Mouse (Mus musculus) stomach, embryonic 14.5 days (tissue): ENCODE data around the gene Padi4. TPM values are rescaled to one million over a fixed set of nuclear protein-coding genes. Genes with fewer than 3 reads are reported as not detected.

ENCODE experiments used
- ATAC-seq: fragments of 200-750 bp; cut with Nextera tagmentation; 2 replicates; pipeline ENCODE4 v1.8.0; 2017; ENCODE audit warnings: low read depth, moderate TSS enrichment; ENCODE audit not compliant: insufficient number of reproducible peaks, insufficient read depth, low FRiP score
- H3K27ac ChIP-seq: fragments of 300-500 bp; sonication (generic); 2 replicates; pipeline ENCODE4 v1.5.1; 2014; ENCODE audit warnings: mild to moderate bottlenecking, low read length, moderate library complexity, mixed read lengths
- H3K27me3 ChIP-seq: fragments of 300-500 bp; sonication (generic); 2 replicates; pipeline ENCODE4 v1.6.1; 2014; ENCODE audit warnings: low read length, control low read depth, mixed read lengths; ENCODE audit not compliant: control insufficient read depth, insufficient read depth
- H3K36me3 ChIP-seq: fragments of 300-500 bp; sonication (generic); 2 replicates; pipeline ENCODE4 v1.6.1; 2014; ENCODE audit warnings: mild to moderate bottlenecking, control low read depth, low read length, moderate library complexity, mixed read lengths; ENCODE audit not compliant: control insufficient read depth, insufficient read depth
- H3K4me1 ChIP-seq: fragments of 300-500 bp; sonication (generic); 2 replicates; pipeline ENCODE4 v1.6.1; 2014; ENCODE audit warnings: low read length, control low read depth, mixed read lengths; ENCODE audit not compliant: control insufficient read depth, insufficient read depth
- H3K4me2 ChIP-seq: fragments of 300-500 bp; sonication (generic); replicated peaks from 2 replicates; pipeline ENCODE4 v1.6.1; 2014; ENCODE audit warnings: low read depth, low read length, control low read depth
- H3K4me3 ChIP-seq: fragments of 300-500 bp; sonication (generic); 2 replicates; pipeline ENCODE4 v1.5.1; 2014; ENCODE audit warnings: low read depth, low read length, control low read depth
- H3K9ac ChIP-seq: fragments of 300-500 bp; sonication (generic); replicated peaks from 2 replicates; pipeline ENCODE4 v1.6.1; 2014; ENCODE audit warnings: low read depth, mild to moderate bottlenecking, control low read depth, low read length, moderate library complexity, mixed read lengths
- H3K9me3 ChIP-seq: fragments of 300-500 bp; sonication (generic); 2 replicates; pipeline ENCODE4 v1.6.1; 2016; ENCODE audit warnings: low read depth, low read length, control low read depth; ENCODE audit not compliant: control insufficient read depth
- WGBS: fragments of 180-500 bp; shearing (Covaris S2); extraction: QIAGEN DNeasy Blood & Tissue Kit; methylation state at CpG from one replicate; pipeline ENCODE4 v1.1.7; 2014; 5-methylcytosine and 5-hydroxymethylcytosine counted together
- polyA plus RNA-seq: library from polyadenylated mRNA; unstranded; fragments of >200 nt; fragmentation: Nextera tagmentation; extraction: Ambion mirVana; gene quantifications from 2 replicates; pipeline ENCODE4 v1.2.1, GENCODE M21; 2014

Gene Padi4
- polyA plus RNA-seq, 1 experiment from 2014 or later: 1.7 TPM

- Histone ChIP-seq H3K4me2 (no peak overlapping the region), H3K27me3 (no peaks in the 10 kb centered on the region), H3K9ac (no peak overlapping the region), H3K4me1 (no peaks in the 10 kb centered on the region), H3K27ac (no peak overlapping the region), H3K9me3 (no peaks in the 10 kb centered on the region), H3K36me3 (no peaks in the 10 kb centered on the region), H3K4me3 (no peak overlapping the region)
- WGBS: 81% methylated on average over 6 of the region's 6 CpGs
- no peak for ATAC-seq
These were observed 32.6 kb downstream of the Padi4 start for GRCm38 (mm10) chr4:140741401-140741800.

DNA sequence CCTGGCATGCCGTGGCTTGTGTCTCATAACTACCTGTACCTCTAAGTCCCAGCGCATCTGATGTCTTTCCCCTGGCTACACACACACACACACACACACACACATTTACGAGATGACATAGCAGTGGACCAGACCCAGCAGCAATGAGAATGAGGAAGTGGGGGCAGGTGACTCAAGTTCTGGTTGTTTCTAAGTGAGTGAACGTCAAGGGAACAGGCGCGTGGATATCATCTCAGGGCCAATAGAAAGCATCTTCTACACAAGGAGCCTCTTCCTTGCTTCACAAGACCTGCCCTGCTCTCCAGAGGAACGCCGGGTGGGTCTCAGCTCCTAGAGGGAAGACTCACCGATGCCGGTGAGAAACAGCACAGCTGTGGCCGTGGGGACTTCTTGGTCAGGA is 33.4 kb downstream of the Padi4 start:
- H3K9me3 ChIP-seq: no peaks in the 10 kb centered on the region
- H3K27me3 ChIP-seq: no peaks in the 10 kb centered on the region
- no peaks in the 10 kb centered on the region for H3K4me1 ChIP-seq
- H3K36me3 ChIP-seq: no peaks in the 10 kb centered on the region
- 86% methylated on average over 11 of the region's 11 CpGs for WGBS
- no peak overlapping the region for H3K4me3 ChIP-seq
- no peak overlapping the region for H3K27ac ChIP-seq
- ATAC-seq: no peak
- H3K9ac ChIP-seq: no peak overlapping the region
- no peak overlapping the region for H3K4me2 ChIP-seq

DNA sequence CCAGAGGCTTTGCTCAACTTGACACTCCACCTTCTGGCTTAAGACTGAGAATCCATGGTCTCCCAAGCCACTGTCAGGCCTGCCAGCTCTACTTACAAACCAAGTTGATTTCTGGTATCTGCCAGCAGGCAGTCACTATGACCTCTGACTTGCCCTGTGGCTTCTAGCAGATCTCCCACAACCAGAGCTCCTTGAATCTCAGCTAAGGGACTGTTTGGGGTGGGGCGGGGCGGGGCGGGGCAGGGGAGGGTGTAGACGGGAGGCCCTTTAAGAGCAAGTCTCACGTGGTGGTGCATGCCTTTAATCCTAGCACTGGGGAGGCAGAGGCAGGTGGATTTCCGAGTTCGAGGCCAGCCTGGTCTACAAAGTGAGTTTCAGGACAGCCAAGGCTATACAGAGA is 41.2 kb downstream of the Padi4 start:
- no peak overlapping the region for H3K27ac ChIP-seq
- ATAC-seq: no peak
- no peak overlapping the region for H3K4me2 ChIP-seq
- 69% methylated on average over 7 of the region's 7 CpGs for WGBS
- H3K27me3 ChIP-seq: no peaks in the 10 kb centered on the region
- H3K9me3 ChIP-seq: no peaks in the 10 kb centered on the region
- no peak overlapping the region for H3K9ac ChIP-seq
- no peaks in the 10 kb centered on the region for H3K4me1 ChIP-seq
- no peaks in the 10 kb centered on the region for H3K36me3 ChIP-seq
- no peak overlapping the region for H3K4me3 ChIP-seq

- H3K27me3 ChIP-seq: no peaks in the 10 kb centered on the region
- H3K9ac ChIP-seq: no peak overlapping the region
- H3K4me3 ChIP-seq: no peak overlapping the region
- 72% methylated on average over 4 of the region's 4 CpGs for WGBS
- ATAC-seq: no peak
- H3K27ac ChIP-seq: no peak overlapping the region
- no peak overlapping the region for H3K4me2 ChIP-seq
- no peaks in the 10 kb centered on the region for H3K36me3 ChIP-seq
- no peaks in the 10 kb centered on the region for H3K9me3 ChIP-seq
- no peaks in the 10 kb centered on the region for H3K4me1 ChIP-seq
These were observed 42.4 kb downstream of the Padi4 start for GRCm38 (mm10) chr4:140731654-140732053.

DNA sequence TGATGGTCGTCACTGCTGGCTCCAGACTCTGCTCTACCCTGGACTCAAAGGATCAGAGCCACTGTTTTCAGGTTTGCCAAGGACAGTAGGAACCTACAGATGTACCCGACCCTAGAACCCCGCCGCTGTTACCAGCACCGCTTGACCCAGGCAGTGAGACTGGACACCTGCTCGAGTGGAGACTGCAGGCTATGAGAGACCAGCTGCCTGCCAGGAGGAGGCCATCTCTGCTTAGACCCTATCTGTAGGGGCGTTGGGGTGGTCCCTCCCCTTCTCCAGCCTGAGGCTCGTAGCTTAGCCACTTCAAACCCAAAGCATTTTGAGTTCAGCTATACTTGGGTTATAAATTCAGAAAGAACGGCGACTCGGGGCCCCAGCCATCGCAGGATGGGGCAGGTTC is 47.1 kb downstream of the Padi4 start:
- Histone ChIP-seq H3K4me3 (no peak overlapping the region), H3K36me3 (peaks cover under 1% of the 10 kb centered on the region; the same call in 1 of the 2 replicates), H3K9me3 (no peaks in the 10 kb centered on the region), H3K27me3 (no peaks in the 10 kb centered on the region), H3K4me1 (no peaks in the 10 kb centered on the region), H3K9ac (no peak overlapping the region), H3K4me2 (no peak overlapping the region), H3K27ac (no peak overlapping the region)
- WGBS: 80% methylated on average over 12 of the region's 12 CpGs
- ATAC-seq: no peak

- Histone ChIP-seq H3K4me3 (no peak overlapping the region), H3K4me2 (no peak overlapping the region), H3K27me3 (no peaks in the 10 kb centered on the region), H3K4me1 (no peaks in the 10 kb centered on the region), H3K9ac (no peak overlapping the region), H3K36me3 (peaks cover 23% of the 10 kb centered on the region), H3K27ac (no peak overlapping the region), H3K9me3 (no peaks in the 10 kb centered on the region)
- no peak for ATAC-seq
- 64% methylated on average over 6 of the region's 6 CpGs for WGBS
These were observed 49.3 kb downstream of the Padi4 start for GRCm38 (mm10) chr4:140724739-140725138.

GRCm38 (mm10) chr4:140723801-140724200 is 50.2 kb downstream of the Padi4 start:
- H3K9me3 ChIP-seq: no peaks in the 10 kb centered on the region
- 51% methylated on average over 5 of the region's 5 CpGs for whole genome bisulfite sequencing
- ATAC-seq: no peak
- H3K27me3 ChIP-seq: no peaks in the 10 kb centered on the region
- H3K36me3 ChIP-seq: peaks cover 30% of the 10 kb centered on the region
- no peak overlapping the region for H3K4me2 ChIP-seq
- no peak overlapping the region for H3K9ac ChIP-seq
- no peaks in the 10 kb centered on the region for H3K4me1 ChIP-seq
- H3K27ac ChIP-seq: no peak overlapping the region
- no peak overlapping the region for H3K4me3 ChIP-seq

DNA sequence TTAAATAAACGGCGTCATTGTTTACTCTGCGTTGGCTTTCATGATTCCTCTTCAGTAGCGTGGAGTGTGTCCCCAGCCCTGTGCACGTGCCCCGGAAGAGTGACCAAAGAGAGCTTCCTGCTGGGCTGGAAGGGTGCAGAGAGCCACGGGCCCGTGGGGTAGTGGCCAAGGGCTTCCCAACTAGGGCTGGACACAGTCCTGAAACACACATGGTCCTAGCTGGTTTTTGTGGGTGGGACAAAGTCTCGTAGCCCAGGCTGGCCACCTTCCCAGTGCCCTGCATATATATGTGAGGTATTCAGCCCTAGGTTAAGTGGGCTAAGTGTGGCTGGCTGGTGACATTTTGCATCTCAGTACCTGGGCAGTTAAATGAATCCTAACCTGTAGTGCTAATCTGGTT is 50.8 kb downstream of the Padi4 start:
- 80% methylated on average over 9 of the region's 9 CpGs for WGBS
- no peak for ATAC-seq
- Histone ChIP-seq H3K4me1 (no peaks in the 10 kb centered on the region), H3K9me3 (no peaks in the 10 kb centered on the region), H3K9ac (no peak overlapping the region), H3K36me3 (peaks cover 36% of the 10 kb centered on the region), H3K4me2 (no peak overlapping the region), H3K27me3 (no peaks in the 10 kb centered on the region), H3K27ac (no peak overlapping the region), H3K4me3 (no peak overlapping the region)

GRCm38 (mm10) chr4:140722710-140723109 is 51.3 kb downstream of the Padi4 start:
- Histone ChIP-seq H3K4me3 (no peak overlapping the region), H3K9ac (no peak overlapping the region), H3K4me1 (no peaks in the 10 kb centered on the region), H3K36me3 (peaks cover 41% of the 10 kb centered on the region), H3K9me3 (no peaks in the 10 kb centered on the region), H3K27ac (no peak overlapping the region), H3K27me3 (no peaks in the 10 kb centered on the region), H3K4me2 (no peak overlapping the region)
- WGBS: 74% methylated on average over 9 of the region's 9 CpGs
- no peak for ATAC-seq
